Mouse (Mus musculus): ENCODE data around the gene Lamb3. TPM values are rescaled to one million over a fixed set of nuclear protein-coding genes. Genes with fewer than 3 reads are reported as not detected.
"Not testable (repeated sequence)": the region's sequence is repeated elsewhere in the genome, so short reads cannot be mapped to it uniquely, and the experiment has no call there.

The Lamb3 gene
- polyA plus RNA-seq, 1 experiment from 2014 or later: 0.62 TPM

- no peaks in the 10 kb centered on the region for H3K9me3 ChIP-seq
- no peak overlapping the region for H3K9ac ChIP-seq (replicated peaks)
- H3K36me3 ChIP-seq: no peaks in the 10 kb centered on the region
- no peak overlapping the region for H3K4me3 ChIP-seq (replicated peaks)
- 88% methylated on average over 2 of the region's 2 CpGs for WGBS
- H3K27me3 ChIP-seq: no peaks in the 10 kb centered on the region
- no peaks in the 10 kb centered on the region for H3K4me1 ChIP-seq (replicated peaks)
- H3K27ac ChIP-seq: no peak overlapping the region
- H3K4me2 ChIP-seq (replicated peaks): no peak overlapping the region
- ATAC-seq: no peak
These were observed 26.7 kb downstream of the Lamb3 start for GRCm38 (mm10) chr1:193234130-193234645.

DNA sequence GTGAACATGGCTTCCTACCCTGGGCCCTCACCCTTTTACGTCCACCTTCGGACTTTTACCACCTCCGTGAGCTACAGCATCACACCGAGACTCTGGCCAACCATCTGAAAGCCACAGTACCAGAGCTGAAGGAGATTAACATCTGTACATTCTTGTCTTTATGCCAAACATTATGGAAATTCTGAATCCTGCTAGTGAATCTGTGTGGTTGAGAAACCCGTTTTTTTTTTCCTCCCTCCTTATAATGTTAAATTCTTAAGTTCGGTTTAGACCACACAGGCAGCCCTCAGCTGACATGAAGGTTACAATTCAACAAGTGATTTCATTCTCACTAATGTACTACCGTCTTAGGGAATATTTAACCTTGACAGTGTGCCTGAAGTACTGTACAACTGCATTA is 27.4 kb downstream of the Lamb3 start:
- Histone ChIP-seq H3K9ac (replicated peaks) (no peak overlapping the region), H3K27me3 (no peaks in the 10 kb centered on the region), H3K36me3 (no peaks in the 10 kb centered on the region), H3K4me2 (replicated peaks) (no peak overlapping the region), H3K9me3 (no peaks in the 10 kb centered on the region), H3K27ac (no peak overlapping the region), H3K4me3 (replicated peaks) (no peak overlapping the region), H3K4me1 (replicated peaks) (no peaks in the 10 kb centered on the region)
- 93% methylated on average over 7 of the region's 7 CpGs for WGBS
- no peak for ATAC-seq

- WGBS: 65% methylated on average over 4 of the region's 4 CpGs
These were observed 30.9 kb downstream of the Lamb3 start for GRCm38 (mm10) chr1:193238426-193238825.

GRCm38 (mm10) chr1:193241436-193241835 is 33.9 kb downstream of the Lamb3 start:
- no peak for ATAC-seq
- Histone ChIP-seq H3K9ac (replicated peaks) (no peak overlapping the region), H3K9me3 (no peaks in the 10 kb centered on the region), H3K27me3 (no peaks in the 10 kb centered on the region), H3K4me2 (replicated peaks) (no peak overlapping the region), H3K4me1 (replicated peaks) (no peaks in the 10 kb centered on the region), H3K27ac (no peak overlapping the region), H3K4me3 (replicated peaks) (no peak overlapping the region), H3K36me3 (no peaks in the 10 kb centered on the region)
- WGBS: 92% methylated on average over 4 of the region's 4 CpGs

More at GRCm38 (mm10) chr1:193238426-193238825, 30.9 kb downstream of the Lamb3 start:
- Histone ChIP-seq H3K27me3 (no peaks in the 10 kb centered on the region), H3K9me3 (no peaks in the 10 kb centered on the region), H3K4me2 (replicated peaks) (no peak overlapping the region), H3K27ac (no peak overlapping the region), H3K36me3 (no peaks in the 10 kb centered on the region), H3K9ac (replicated peaks) (no peak overlapping the region), H3K4me1 (replicated peaks) (no peaks in the 10 kb centered on the region), H3K4me3 (replicated peaks) (no peak overlapping the region)
- ATAC-seq: no peak

DNA sequence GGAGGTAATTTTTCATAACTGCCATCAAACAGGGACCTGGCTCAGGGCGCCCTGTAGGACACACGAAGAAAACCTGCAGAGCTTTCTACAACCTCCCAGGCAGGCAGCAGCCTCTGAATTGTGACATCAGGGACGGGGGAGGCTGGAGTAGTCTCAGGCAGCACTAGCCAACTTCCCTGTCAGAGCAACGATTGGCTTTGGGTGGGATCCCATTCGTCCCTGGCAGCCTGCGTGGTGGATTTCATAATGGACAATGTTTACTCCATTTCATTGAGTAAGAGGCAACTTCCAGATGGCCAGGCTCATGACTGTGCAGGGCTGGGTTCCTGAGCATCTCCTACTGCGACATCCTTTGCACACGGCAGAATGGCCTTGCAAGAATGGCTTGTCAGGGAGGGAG is 34.7 kb downstream of the Lamb3 start:
- Histone ChIP-seq H3K9ac (replicated peaks) (no peak overlapping the region), H3K9me3 (no peaks in the 10 kb centered on the region), H3K27me3 (no peaks in the 10 kb centered on the region), H3K4me3 (replicated peaks) (no peak overlapping the region), H3K27ac (no peak overlapping the region), H3K4me2 (replicated peaks) (no peak overlapping the region), H3K36me3 (no peaks in the 10 kb centered on the region), H3K4me1 (replicated peaks) (no peaks in the 10 kb centered on the region)
- ATAC-seq: no peak
- 85% methylated on average over 8 of the region's 8 CpGs for WGBS

GRCm38 (mm10) chr1:193242863-193243262 is 35.4 kb downstream of the Lamb3 start:
- ATAC-seq: no peak
- Histone ChIP-seq H3K4me3 (replicated peaks) (no peak overlapping the region), H3K9ac (replicated peaks) (no peak overlapping the region), H3K9me3 (no peaks in the 10 kb centered on the region), H3K27ac (no peak overlapping the region), H3K4me2 (replicated peaks) (no peak overlapping the region), H3K27me3 (no peaks in the 10 kb centered on the region), H3K4me1 (replicated peaks) (no peaks in the 10 kb centered on the region), H3K36me3 (no peaks in the 10 kb centered on the region)
- 44% methylated on average over 4 of the region's 4 CpGs for WGBS

- Histone ChIP-seq H3K4me1 (replicated peaks) (no peaks in the 10 kb centered on the region), H3K9ac (replicated peaks) (no peak overlapping the region), H3K27ac (no peak overlapping the region), H3K4me2 (replicated peaks) (no peak overlapping the region), H3K4me3 (replicated peaks) (no peak overlapping the region), H3K9me3 (no peaks in the 10 kb centered on the region), H3K27me3 (no peaks in the 10 kb centered on the region), H3K36me3 (no peaks in the 10 kb centered on the region)
- ATAC-seq: no peak
- WGBS: 66% methylated on average over 10 of the region's 10 CpGs
These were observed 36.2 kb downstream of the Lamb3 start for GRCm38 (mm10) chr1:193243571-193244193.

DNA sequence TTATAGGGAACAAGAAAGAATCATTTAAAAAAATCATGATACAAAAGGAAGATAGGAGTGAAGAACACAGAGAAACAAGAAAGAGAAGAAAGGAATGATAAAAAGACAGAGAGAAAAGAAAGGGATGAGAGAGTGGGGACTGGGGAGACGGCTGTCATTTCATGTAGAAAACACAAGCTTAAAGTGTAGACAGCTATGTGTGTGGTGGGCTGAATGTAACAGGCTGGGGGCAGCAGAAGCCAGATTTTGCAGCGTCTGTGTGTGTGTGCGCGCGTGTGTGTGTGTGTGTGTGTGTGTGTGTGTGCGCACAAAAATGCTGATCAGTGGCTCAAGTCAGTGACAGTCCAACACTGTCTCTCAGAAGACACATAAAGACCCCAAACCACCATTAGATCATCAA is 36.7 kb downstream of the Lamb3 start:
- ATAC-seq: no peak
- H3K27ac ChIP-seq: no peak overlapping the region

DNA sequence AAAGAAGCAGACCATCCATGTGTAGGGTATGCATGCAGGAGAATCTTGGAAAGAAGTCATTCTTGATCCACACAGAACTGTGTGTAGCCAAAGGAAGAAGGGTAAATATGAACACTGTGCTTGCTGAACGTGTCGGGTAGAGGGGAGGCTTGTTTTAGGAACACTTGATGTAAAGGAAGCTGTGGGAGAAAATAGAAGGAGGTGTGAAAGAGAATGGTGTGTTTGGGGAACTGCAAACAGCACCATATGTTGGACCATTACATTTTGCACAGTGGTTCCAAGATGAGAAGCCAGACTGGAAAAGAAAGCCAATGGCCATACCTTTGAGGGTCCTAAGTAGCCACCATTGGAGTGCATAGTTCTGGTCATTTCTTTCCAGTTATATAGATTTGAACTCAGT is 42.5 kb downstream of the Lamb3 start:
- Histone ChIP-seq H3K27me3 (no peaks in the 10 kb centered on the region), H3K4me3 (replicated peaks) (no peak overlapping the region), H3K4me2 (replicated peaks) (no peak overlapping the region), H3K9me3 (no peaks in the 10 kb centered on the region; the same call in 1 of the 2 replicates), H3K36me3 (no peaks in the 10 kb centered on the region), H3K4me1 (replicated peaks) (no peaks in the 10 kb centered on the region), H3K9ac (replicated peaks) (no peak overlapping the region), H3K27ac (no peak overlapping the region)
- WGBS: 83% methylated on average over 2 of the region's 2 CpGs
- ATAC-seq: no peak

More for the DNA sequence above, 36.7 kb downstream of the Lamb3 start:
- Histone ChIP-seq H3K4me1 (replicated peaks) (no peaks in the 10 kb centered on the region), H3K36me3 (no peaks in the 10 kb centered on the region), H3K4me2 (replicated peaks) (no peak overlapping the region), H3K27me3 (no peaks in the 10 kb centered on the region), H3K9me3 (no peaks in the 10 kb centered on the region; the same call in 1 of the 2 replicates), H3K9ac (replicated peaks) (no peak overlapping the region), H3K4me3 (replicated peaks) (no peak overlapping the region)
- WGBS: 84% methylated on average over 6 of the region's 6 CpGs

- H3K4me1 ChIP-seq (replicated peaks): no peaks in the 10 kb centered on the region
- H3K27ac ChIP-seq: no peak overlapping the region
- no peaks in the 10 kb centered on the region; the same call in 1 of the 2 replicates for H3K9me3 ChIP-seq
- no peak overlapping the region for H3K4me2 ChIP-seq (replicated peaks)
- no peak for ATAC-seq
- no peak overlapping the region for H3K9ac ChIP-seq (replicated peaks)
- no peaks in the 10 kb centered on the region for H3K27me3 ChIP-seq
- WGBS: 80% methylated on average over 7 of the region's 7 CpGs
- H3K36me3 ChIP-seq: no peaks in the 10 kb centered on the region
- H3K4me3 ChIP-seq (replicated peaks): no peak overlapping the region
These were observed 43.9 kb downstream of the Lamb3 start for GRCm38 (mm10) chr1:193251386-193251785.

- WGBS: 79% methylated on average over 5 of the region's 5 CpGs
- H3K4me1 ChIP-seq (replicated peaks): no peaks in the 10 kb centered on the region
- H3K4me2 ChIP-seq (replicated peaks): no peak overlapping the region
- H3K4me3 ChIP-seq (replicated peaks): no peak overlapping the region
- no peak overlapping the region for H3K27ac ChIP-seq
- no peaks in the 10 kb centered on the region for H3K36me3 ChIP-seq
- no peaks in the 10 kb centered on the region; the same call in 1 of the 2 replicates for H3K9me3 ChIP-seq
- H3K27me3 ChIP-seq: no peaks in the 10 kb centered on the region
- ATAC-seq: no peak
- no peak overlapping the region for H3K9ac ChIP-seq (replicated peaks)
These were observed 45.1 kb downstream of the Lamb3 start for GRCm38 (mm10) chr1:193252616-193253015.

GRCm38 (mm10) chr1:193253895-193254294 is 46.4 kb downstream of the Lamb3 start:
- not testable (repeated sequence) for H3K27ac ChIP-seq; H3K4me1 ChIP-seq (replicated peaks); H3K9ac ChIP-seq (replicated peaks); H3K27me3 ChIP-seq; H3K4me2 ChIP-seq (replicated peaks); H3K9me3 ChIP-seq; H3K4me3 ChIP-seq (replicated peaks); ATAC-seq; H3K36me3 ChIP-seq
- 77% methylated on average over 3 of the region's 3 CpGs for WGBS

DNA sequence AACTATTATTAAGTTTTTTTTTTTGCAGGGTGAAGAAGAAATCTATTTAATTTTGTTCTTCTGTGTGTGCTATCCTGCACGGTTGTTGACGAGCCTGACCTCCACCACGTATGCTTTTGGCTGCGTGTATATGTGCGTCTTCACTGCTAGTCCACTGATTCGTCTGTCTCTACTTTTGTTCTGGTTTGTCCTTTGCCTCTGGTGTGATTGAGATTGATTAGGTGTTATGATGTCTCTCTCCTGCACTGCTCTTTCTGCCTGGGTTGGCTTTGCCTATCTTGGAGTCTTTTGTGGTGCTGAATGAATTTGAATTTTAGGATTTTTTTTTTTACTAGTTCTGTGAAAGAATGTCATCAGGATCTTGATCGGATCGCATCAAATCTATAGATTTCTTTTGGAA is 47.5 kb downstream of the Lamb3 start:
- H3K4me3 ChIP-seq (replicated peaks): no peak overlapping the region
- H3K9ac ChIP-seq (replicated peaks): no peak overlapping the region
- H3K4me2 ChIP-seq (replicated peaks): no peak overlapping the region
- no peak overlapping the region for H3K27ac ChIP-seq
- no peaks in the 10 kb centered on the region for H3K36me3 ChIP-seq
- H3K4me1 ChIP-seq (replicated peaks): no peaks in the 10 kb centered on the region
- ATAC-seq: no peak
- 72% methylated on average over 8 of the region's 8 CpGs for WGBS
- H3K9me3 ChIP-seq: no peaks in the 10 kb centered on the region
- H3K27me3 ChIP-seq: no peaks in the 10 kb centered on the region

Data from midbrain, embryonic 13.5 days (tissue).